Mouse (Mus musculus): ENCODE measurements around the gene Gp5. TPM values are rescaled to one million over a fixed set of nuclear protein-coding genes. Genes with fewer than 3 reads are reported as not detected.

The Gp5 gene
- total RNA-seq, 2 experiments from 2014 or later = 13.1 to 14.5 TPM

- no peak for ATAC-seq (replicated peaks; ENCODE audit: low FRiP score, low TSS enrichment, poor library complexity, severe bottlenecking)
Measured at GRCm38 (mm10) chr16:30282844-30283495, 27.6 kb downstream of the Gp5 start, which contains the start of gene Lrrc15. TSS of gene Lrrc15 (minus strand) at chr16:30283256.

GRCm38 (mm10) chr16:30280676-30281297 lies 29.8 kb downstream of the Gp5 start:
- ATAC-seq (replicated peaks; ENCODE audit: low FRiP score, low TSS enrichment, poor library complexity, severe bottlenecking) = no peak

GRCm38 (mm10) chr16:30278406-30278805 lies 32.2 kb downstream of the Gp5 start:
- no peak for ATAC-seq (replicated peaks; ENCODE audit: low FRiP score, low TSS enrichment, poor library complexity, severe bottlenecking)

- ATAC-seq (replicated peaks; ENCODE audit: low FRiP score, low TSS enrichment, poor library complexity, severe bottlenecking) = no peak
Measured at GRCm38 (mm10) chr16:30275558-30276340, 34.8 kb downstream of the Gp5 start.

- no peak for ATAC-seq (replicated peaks; ENCODE audit: low FRiP score, low TSS enrichment, poor library complexity, severe bottlenecking)
Measured at GRCm38 (mm10) chr16:30273065-30273464, 37.5 kb downstream of the Gp5 start.

- ATAC-seq (replicated peaks; ENCODE audit: low FRiP score, low TSS enrichment, poor library complexity, severe bottlenecking) = no peak
Measured at GRCm38 (mm10) chr16:30271941-30272595, 38.5 kb downstream of the Gp5 start.

- no peak for ATAC-seq (replicated peaks; ENCODE audit: low FRiP score, low TSS enrichment, poor library complexity, severe bottlenecking)
Measured at GRCm38 (mm10) chr16:30271223-30271761, 39.3 kb downstream of the Gp5 start.

GRCm38 (mm10) chr16:30267359-30267758 lies 43.2 kb downstream of the Gp5 start, which contains the start of gene Cpn2:
TSS of gene Cpn2 (minus strand) at chr16:30267499.
- no peak for ATAC-seq (replicated peaks; ENCODE audit: low FRiP score, low TSS enrichment, poor library complexity, severe bottlenecking)

GRCm38 (mm10) chr16:30266561-30266960 lies 44.0 kb downstream of the Gp5 start:
- ATAC-seq (replicated peaks; ENCODE audit: low FRiP score, low TSS enrichment, poor library complexity, severe bottlenecking) = no peak

- no peak for ATAC-seq (replicated peaks; ENCODE audit: low FRiP score, low TSS enrichment, poor library complexity, severe bottlenecking)
Measured at GRCm38 (mm10) chr16:30265611-30266010, 45.0 kb downstream of the Gp5 start.

GRCm38 (mm10) chr16:30263156-30263555 lies 47.4 kb downstream of the Gp5 start:
- ATAC-seq (replicated peaks; ENCODE audit: low FRiP score, low TSS enrichment, poor library complexity, severe bottlenecking) = no peak

GRCm38 (mm10) chr16:30262664-30263063 lies 47.9 kb downstream of the Gp5 start:
- ATAC-seq (replicated peaks; ENCODE audit: low FRiP score, low TSS enrichment, poor library complexity, severe bottlenecking) = 0 out of 2 replicates have a peak, but pooled peaks have one; percentile 46

- ATAC-seq (replicated peaks; ENCODE audit: low FRiP score, low TSS enrichment, poor library complexity, severe bottlenecking) = no peak
Measured at GRCm38 (mm10) chr16:30262157-30262556, 48.4 kb downstream of the Gp5 start.

- no peak for ATAC-seq (replicated peaks; ENCODE audit: low FRiP score, low TSS enrichment, poor library complexity, severe bottlenecking)
Measured at GRCm38 (mm10) chr16:30261341-30261740, 49.2 kb downstream of the Gp5 start.

- ATAC-seq (replicated peaks; ENCODE audit: low FRiP score, low TSS enrichment, poor library complexity, severe bottlenecking) = no peak
Measured at GRCm38 (mm10) chr16:30260012-30260635, 50.5 kb downstream of the Gp5 start.

GRCm38 (mm10) chr16:30259444-30259843 lies 51.1 kb downstream of the Gp5 start:
- ATAC-seq (replicated peaks; ENCODE audit: low FRiP score, low TSS enrichment, poor library complexity, severe bottlenecking) = no peak

- no peak for ATAC-seq (replicated peaks; ENCODE audit: low FRiP score, low TSS enrichment, poor library complexity, severe bottlenecking)
Measured at GRCm38 (mm10) chr16:30258441-30258840, 52.1 kb downstream of the Gp5 start.

- ATAC-seq (replicated peaks; ENCODE audit: low FRiP score, low TSS enrichment, poor library complexity, severe bottlenecking) = no peak
Measured at GRCm38 (mm10) chr16:30257718-30258117, 52.9 kb downstream of the Gp5 start.

Data from megakaryocyte-erythroid progenitor cell, adult 5-6 weeks (primary cell).